Mouse (Mus musculus) neural tube, embryonic 12.5 days (tissue): ENCODE results near the gene Cabin1. TPM values are rescaled to one million over a fixed set of nuclear protein-coding genes. Genes with fewer than 3 reads are reported as not detected.

Source experiments
- ATAC-seq: fragments of 200-750 bp; cut with Nextera tagmentation; 2 replicates; pipeline ENCODE4 v1.8.0; 2017; ENCODE audit warnings: low read depth, mild to moderate bottlenecking, moderate TSS enrichment, moderate library complexity; ENCODE audit not compliant: low FRiP score
- H3K27ac ChIP-seq: fragments of 300-500 bp; sonication (generic); 2 replicates; pipeline ENCODE4 v1.5.1; 2016
- H3K27me3 ChIP-seq: fragments of 300-500 bp; sonication (generic); replicated peaks from 2 replicates; pipeline ENCODE4 v1.6.1; 2016; ENCODE audit warnings: mild to moderate bottlenecking
- H3K36me3 ChIP-seq: fragments of 300-500 bp; sonication (generic); 2 replicates; pipeline ENCODE4 v1.6.1; 2016; ENCODE audit warnings: mild to moderate bottlenecking
- H3K4me1 ChIP-seq: fragments of 300-500 bp; sonication (generic); 2 replicates; pipeline ENCODE4 v1.6.1; 2016
- H3K4me2 ChIP-seq: fragments of 300-500 bp; sonication (generic); replicated peaks from 2 replicates; pipeline ENCODE4 v1.6.1; 2016; ENCODE audit warnings: mild to moderate bottlenecking
- H3K4me3 ChIP-seq: fragments of 300-500 bp; sonication (generic); 2 replicates; pipeline ENCODE4 v1.5.1; 2016
- H3K9ac ChIP-seq: fragments of 300-500 bp; sonication (generic); 2 replicates; pipeline ENCODE4 v1.6.1; 2016; ENCODE audit warnings: mild to moderate bottlenecking
- H3K9me3 ChIP-seq: fragments of 300-500 bp; sonication (generic); 2 replicates; pipeline ENCODE4 v1.6.1; 2016; ENCODE audit warnings: mild to moderate bottlenecking
- WGBS: fragments of 180-500 bp; shearing (Covaris S2); methylation state at CpG from one replicate; pipeline ENCODE4 v1.1.7; 2016; 5-methylcytosine and 5-hydroxymethylcytosine counted together
- polyA plus RNA-seq: library from polyadenylated mRNA; unstranded; fragments of >200 nt; fragmentation: Nextera tagmentation; extraction: Ambion mirVana; gene quantifications from 2 replicates; pipeline ENCODE4 v1.2.1, GENCODE M21; 2016

The Cabin1 gene
- polyA plus RNA-seq, 1 experiment from 2014 or later, result 37.2 TPM

DNA sequence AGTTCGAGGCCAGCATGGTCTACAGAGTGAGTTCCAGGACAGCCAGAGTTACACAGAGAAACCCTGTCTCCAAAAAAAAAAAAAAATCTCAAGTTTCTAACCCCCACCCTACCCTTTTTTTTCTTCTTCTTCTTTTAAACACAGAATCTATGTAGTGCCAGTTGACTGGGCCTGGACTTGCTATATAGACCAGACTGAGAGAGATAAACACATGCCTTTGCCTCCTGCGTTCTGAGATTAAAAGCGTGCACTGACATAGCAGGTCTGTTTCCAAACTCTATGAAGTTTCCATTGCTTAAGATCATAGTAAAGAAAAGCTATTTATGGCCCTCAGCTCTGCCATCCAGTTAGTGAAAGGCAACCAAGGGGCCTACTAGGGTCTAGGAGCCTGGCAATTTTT lies 1.7 kb downstream of the Cabin1 start:
- no peaks in the 10 kb centered on the region for H3K9me3 ChIP-seq
- H3K4me2 ChIP-seq, result peak overlapping the region; percentile 85; the same call in 1 of the 2 replicates
- H3K4me1 ChIP-seq, result peaks cover 16% of the 10 kb centered on the region
- no peak overlapping the region for H3K27ac ChIP-seq
- no peak overlapping the region for H3K4me3 ChIP-seq
- no peak for ATAC-seq
- H3K27me3 ChIP-seq, result no peaks in the 10 kb centered on the region
- 93% methylated on average over 3 of the region's 3 CpGs for WGBS
- peaks cover 4% of the 10 kb centered on the region; the same call in 1 of the 2 replicates for H3K36me3 ChIP-seq
- no peak overlapping the region for H3K9ac ChIP-seq

DNA sequence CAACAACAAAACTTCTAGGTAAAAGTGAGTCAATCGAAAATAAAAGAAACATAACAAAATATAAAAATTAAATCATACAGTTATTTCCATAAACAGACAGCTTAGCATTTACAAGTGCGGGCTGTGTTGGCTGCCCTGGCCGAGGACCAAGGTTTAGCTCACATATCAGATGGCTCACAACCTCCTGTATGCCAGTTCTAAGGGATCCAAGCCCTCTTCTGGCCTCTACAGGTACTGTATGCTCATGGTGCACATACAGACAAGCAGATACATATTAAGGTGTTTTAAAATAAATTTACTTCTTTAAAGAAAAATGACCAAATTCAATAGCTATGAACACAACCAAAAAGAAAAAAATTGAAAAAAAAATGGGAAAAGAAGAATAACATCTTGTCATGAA lies 3.8 kb downstream of the Cabin1 start:
- no peak for ATAC-seq
- Histone ChIP-seq H3K4me2 (no peak overlapping the region), H3K4me3 (no peak overlapping the region), H3K9ac (no peak overlapping the region), H3K4me1 (peaks cover 16% of the 10 kb centered on the region), H3K9me3 (no peaks in the 10 kb centered on the region), H3K27ac (no peak overlapping the region), H3K36me3 (peaks cover 7% of the 10 kb centered on the region), H3K27me3 (no peaks in the 10 kb centered on the region)
- WGBS, result 98% methylated on average over 3 of the region's 3 CpGs

DNA sequence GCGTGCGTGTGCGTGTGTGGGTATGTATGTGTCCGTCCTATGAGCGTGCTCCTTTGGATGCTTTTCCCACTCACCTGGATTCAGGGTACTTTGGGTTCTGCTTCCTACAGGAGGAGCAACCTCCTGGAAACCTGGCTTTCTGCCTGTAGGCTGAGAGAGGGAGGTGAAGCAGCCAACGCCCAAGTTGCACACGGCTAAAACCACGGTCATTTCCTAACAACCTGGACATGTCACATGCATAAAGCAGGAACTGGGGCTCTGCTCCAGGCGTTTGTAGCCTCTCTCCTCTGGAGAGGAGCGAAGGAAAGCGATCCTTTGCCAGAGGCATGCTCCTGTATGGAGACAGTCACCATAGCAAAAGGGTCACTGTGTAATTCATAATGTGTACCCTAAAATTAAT lies 7.4 kb downstream of the Cabin1 start:
- H3K4me3 ChIP-seq, result no peak overlapping the region
- no peak overlapping the region for H3K9ac ChIP-seq
- H3K27me3 ChIP-seq, result no peaks in the 10 kb centered on the region
- no peak for ATAC-seq
- no peaks in the 10 kb centered on the region for H3K4me1 ChIP-seq
- H3K9me3 ChIP-seq, result no peaks in the 10 kb centered on the region
- H3K36me3 ChIP-seq, result peaks cover 41% of the 10 kb centered on the region
- WGBS, result 95% methylated on average over 11 of the region's 11 CpGs
- H3K4me2 ChIP-seq, result no peak overlapping the region
- H3K27ac ChIP-seq, result no peak overlapping the region

DNA sequence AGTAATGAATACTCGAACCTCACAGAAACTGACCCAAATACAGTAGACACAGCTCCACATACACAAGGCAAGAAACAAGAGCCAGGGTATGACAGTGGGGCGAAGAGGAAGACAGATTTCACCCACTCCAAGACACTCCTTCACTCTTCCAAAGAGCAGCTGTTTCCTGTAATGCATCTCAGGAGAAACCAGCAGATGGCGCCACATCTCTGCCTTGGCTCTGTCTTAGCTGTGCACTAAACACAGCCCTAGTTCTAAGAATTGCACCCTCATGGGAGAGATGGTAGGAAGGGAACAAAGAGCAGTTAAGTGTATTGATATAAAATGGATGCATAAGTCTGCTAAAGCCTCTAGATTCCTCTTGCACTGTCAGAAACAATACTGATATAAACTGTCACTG lies 20.1 kb downstream of the Cabin1 start:
- H3K4me2 ChIP-seq, result no peak overlapping the region
- peak; percentile 82 for ATAC-seq
- H3K9me3 ChIP-seq, result no peaks in the 10 kb centered on the region
- no peak overlapping the region for H3K9ac ChIP-seq
- H3K4me1 ChIP-seq, result no peaks in the 10 kb centered on the region
- peaks cover 90% of the 10 kb centered on the region for H3K36me3 ChIP-seq
- no peak overlapping the region for H3K27ac ChIP-seq
- H3K4me3 ChIP-seq, result no peak overlapping the region
- H3K27me3 ChIP-seq, result no peaks in the 10 kb centered on the region
- WGBS, result 48% methylated on average over 3 of the region's 3 CpGs

DNA sequence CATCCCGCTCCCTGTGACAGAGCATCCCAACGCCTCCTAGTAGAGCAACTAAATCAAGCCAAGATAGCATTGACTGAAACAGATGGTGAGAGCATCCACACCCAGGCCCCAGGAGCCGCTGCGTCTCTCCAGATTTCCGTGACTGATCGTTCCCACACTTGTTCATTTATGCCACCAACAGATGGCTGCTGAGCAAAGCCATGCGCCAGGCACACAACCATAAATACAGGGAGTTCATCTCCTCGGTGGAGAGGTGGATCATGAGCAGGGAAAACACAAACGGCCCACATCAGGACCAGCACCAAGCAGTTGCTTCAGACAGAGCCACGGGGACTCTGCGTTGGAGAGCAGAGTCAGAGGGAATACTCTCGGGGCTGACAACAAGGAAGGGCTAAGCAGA lies 20.8 kb downstream of the Cabin1 start:
- Histone ChIP-seq H3K27me3 (no peaks in the 10 kb centered on the region), H3K9ac (no peak overlapping the region), H3K9me3 (no peaks in the 10 kb centered on the region), H3K4me3 (no peak overlapping the region), H3K4me1 (no peaks in the 10 kb centered on the region), H3K27ac (no peak overlapping the region), H3K4me2 (no peak overlapping the region), H3K36me3 (peaks cover 90% of the 10 kb centered on the region)
- ATAC-seq, result no peak
- 88% methylated on average over 12 of the region's 12 CpGs for WGBS

DNA sequence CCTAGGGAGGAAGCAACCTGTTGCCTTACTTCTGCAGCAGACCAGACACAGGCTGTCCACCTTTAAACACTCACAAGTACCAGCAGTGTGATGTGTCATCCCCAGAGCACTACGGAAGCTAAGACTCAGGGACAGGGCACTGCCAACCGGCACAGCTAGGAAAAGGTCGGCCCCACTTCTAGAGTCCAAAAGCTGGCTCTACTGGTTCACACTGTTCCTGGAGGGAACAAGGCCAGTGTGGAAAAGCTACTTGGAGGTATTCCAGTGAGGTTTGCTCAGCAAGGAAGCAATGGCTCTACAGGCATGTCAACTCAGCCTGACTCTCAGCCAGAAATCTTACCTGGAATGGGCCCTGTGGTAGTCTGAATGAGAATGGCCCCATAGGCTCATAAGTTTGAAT lies 23.3 kb downstream of the Cabin1 start:
- Histone ChIP-seq H3K36me3 (peaks cover 89% of the 10 kb centered on the region), H3K4me1 (no peaks in the 10 kb centered on the region), H3K9me3 (no peaks in the 10 kb centered on the region), H3K27me3 (no peaks in the 10 kb centered on the region), H3K4me3 (no peak overlapping the region), H3K4me2 (no peak overlapping the region), H3K9ac (no peak overlapping the region), H3K27ac (no peak overlapping the region)
- ATAC-seq, result no peak
- 94% methylated on average over 3 of the region's 3 CpGs for WGBS

DNA sequence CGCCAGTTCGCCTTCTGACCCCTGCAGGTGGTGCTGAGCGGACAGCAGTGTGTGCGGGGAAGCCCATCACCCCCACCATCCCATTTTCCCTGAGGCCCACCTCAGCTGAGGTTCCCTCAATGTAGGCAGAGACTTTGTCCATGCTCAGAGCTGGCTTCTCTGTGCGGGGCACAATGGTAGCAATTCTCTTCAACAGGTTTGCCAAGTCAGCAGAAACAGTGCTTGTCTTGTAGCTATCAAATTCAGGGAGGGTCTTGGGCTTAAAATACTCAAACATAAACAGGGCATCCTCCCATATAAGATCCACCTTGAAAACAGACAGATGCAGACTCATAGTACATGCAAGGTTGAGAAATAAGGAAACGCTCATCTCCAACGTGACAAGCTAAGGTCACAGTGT lies 38.7 kb downstream of the Cabin1 start:
- Histone ChIP-seq H3K9ac (no peak overlapping the region), H3K4me3 (no peak overlapping the region), H3K4me2 (no peak overlapping the region), H3K27ac (no peak overlapping the region), H3K4me1 (no peaks in the 10 kb centered on the region), H3K27me3 (no peaks in the 10 kb centered on the region), H3K9me3 (no peaks in the 10 kb centered on the region), H3K36me3 (peaks cover 83% of the 10 kb centered on the region)
- no peak for ATAC-seq
- WGBS, result 95% methylated on average over 7 of the region's 7 CpGs

DNA sequence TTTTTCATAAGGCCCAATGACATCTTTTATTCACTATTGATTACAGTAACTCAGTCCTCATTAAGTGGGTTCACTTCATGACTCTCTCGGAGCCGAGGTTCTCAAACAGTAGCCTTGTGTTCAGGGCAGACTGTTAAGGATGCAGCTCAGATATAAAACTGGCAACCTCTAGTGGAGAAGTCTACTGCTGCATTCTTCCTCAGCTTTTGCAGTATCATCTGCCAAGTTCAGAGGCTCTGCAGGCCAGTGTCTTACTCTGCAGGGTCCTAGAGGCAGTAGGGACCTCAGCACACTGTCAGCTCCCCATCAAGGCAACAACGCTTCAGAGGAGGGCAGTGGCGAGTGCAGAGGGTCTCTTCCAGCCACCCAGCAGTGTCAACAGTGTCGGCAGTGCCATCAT lies 43.9 kb downstream of the Cabin1 start:
- H3K9me3 ChIP-seq, result no peaks in the 10 kb centered on the region
- no peaks in the 10 kb centered on the region for H3K4me1 ChIP-seq
- no peak overlapping the region for H3K27ac ChIP-seq
- H3K27me3 ChIP-seq, result no peaks in the 10 kb centered on the region
- no peak for ATAC-seq
- no peak overlapping the region for H3K9ac ChIP-seq
- peaks cover 87% of the 10 kb centered on the region for H3K36me3 ChIP-seq
- H3K4me2 ChIP-seq, result no peak overlapping the region
- H3K4me3 ChIP-seq, result no peak overlapping the region
- WGBS, result 84% methylated on average over 5 of the region's 5 CpGs

DNA sequence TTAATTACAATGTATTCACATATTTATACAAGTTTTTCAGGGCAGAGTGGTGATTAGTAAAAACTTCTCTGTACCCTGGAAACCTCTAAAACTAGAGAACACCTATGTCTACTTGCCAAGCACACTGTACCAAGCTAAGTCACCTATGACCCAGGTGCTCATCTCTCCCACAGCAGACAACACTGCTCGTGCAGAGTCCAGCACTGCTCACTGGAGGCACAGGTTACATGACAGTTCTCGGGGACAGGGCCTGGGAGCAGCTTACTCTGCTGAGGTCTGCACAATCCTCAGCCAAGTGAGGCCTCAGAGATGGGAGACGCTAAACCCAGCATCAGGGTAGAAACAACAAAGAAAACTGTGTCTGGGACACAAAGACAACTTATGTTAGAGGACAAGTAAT lies 49.3 kb downstream of the Cabin1 start:
- Histone ChIP-seq H3K9ac (no peak overlapping the region), H3K4me1 (no peaks in the 10 kb centered on the region), H3K27me3 (no peaks in the 10 kb centered on the region), H3K27ac (no peak overlapping the region), H3K4me3 (no peak overlapping the region), H3K36me3 (peaks cover 89% of the 10 kb centered on the region), H3K4me2 (no peak overlapping the region), H3K9me3 (no peaks in the 10 kb centered on the region)
- 90% methylated on average over 3 of the region's 3 CpGs for WGBS
- ATAC-seq, result no peak

DNA sequence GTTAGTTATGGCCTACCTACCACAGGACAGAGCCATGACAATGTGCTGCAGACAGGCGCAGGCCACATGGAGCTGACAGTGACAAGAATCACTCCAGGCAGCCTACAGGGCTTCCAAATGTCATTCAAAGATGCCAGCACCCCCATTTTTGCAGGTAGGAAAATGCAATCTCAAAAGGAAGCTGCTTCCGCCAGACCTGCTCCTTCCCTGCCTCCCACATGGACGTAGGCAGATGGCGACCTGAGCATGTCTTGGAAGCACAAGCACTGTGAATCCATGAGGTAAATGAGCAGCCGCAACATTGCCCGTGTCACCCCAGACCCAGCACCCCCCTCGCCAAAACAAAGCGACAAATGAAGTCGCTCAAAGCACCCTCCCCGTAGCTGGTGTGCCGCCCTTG lies 51.1 kb downstream of the Cabin1 start:
- H3K4me1 ChIP-seq, result no peaks in the 10 kb centered on the region
- H3K27me3 ChIP-seq, result no peaks in the 10 kb centered on the region
- H3K9ac ChIP-seq, result no peak overlapping the region
- ATAC-seq, result no peak
- no peak overlapping the region for H3K4me3 ChIP-seq
- peaks cover 84% of the 10 kb centered on the region for H3K36me3 ChIP-seq
- WGBS, result 91% methylated on average over 11 of the region's 11 CpGs
- no peak overlapping the region for H3K4me2 ChIP-seq
- no peaks in the 10 kb centered on the region for H3K9me3 ChIP-seq
- no peak overlapping the region for H3K27ac ChIP-seq

DNA sequence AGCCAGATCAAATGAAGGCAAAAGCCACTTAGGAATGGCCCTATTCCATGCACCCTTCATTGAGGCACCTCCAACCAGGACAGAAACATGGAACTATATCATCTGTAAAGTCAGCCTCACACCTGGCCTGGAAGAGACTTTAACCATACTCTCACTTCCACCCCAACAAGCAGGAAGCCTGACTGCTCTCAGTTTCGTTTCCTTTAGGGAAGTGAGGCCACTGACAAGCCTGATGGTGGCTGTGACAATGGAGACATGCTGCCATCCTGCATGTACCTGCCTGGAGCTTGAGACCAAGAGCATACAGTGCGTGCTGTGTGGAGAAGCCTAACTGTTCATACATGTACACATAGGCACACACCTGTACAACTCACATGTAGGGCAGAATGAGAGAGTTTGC lies 53.9 kb downstream of the Cabin1 start:
- H3K9me3 ChIP-seq, result no peaks in the 10 kb centered on the region
- ATAC-seq, result no peak
- H3K27ac ChIP-seq, result no peak overlapping the region
- no peak overlapping the region for H3K4me2 ChIP-seq
- H3K27me3 ChIP-seq, result no peaks in the 10 kb centered on the region
- no peak overlapping the region for H3K9ac ChIP-seq
- no peak overlapping the region for H3K4me3 ChIP-seq
- no peaks in the 10 kb centered on the region for H3K4me1 ChIP-seq
- H3K36me3 ChIP-seq, result peaks cover 65% of the 10 kb centered on the region
- 88% methylated on average over 2 of the region's 2 CpGs for WGBS

DNA sequence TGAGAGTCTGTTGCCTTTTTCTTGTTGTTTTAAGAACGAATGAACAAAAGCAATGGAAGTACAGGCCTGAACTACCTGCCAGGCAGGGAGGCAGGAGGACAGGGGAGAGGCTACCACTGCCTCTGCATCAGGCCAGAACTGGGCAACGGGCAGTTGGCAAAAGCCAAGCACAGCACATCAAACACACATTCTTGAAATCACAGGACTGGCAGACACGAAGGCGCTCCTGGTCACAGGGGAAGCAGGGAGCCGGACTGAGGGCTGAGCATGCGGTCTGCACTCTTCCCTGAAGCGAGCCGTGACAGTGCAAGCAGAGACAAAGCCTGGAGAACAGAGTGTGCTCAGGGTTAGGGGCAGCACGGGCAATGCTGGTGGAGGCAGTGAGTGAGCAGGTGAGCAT lies 54.9 kb downstream of the Cabin1 start:
- WGBS, result 92% methylated on average over 9 of the region's 9 CpGs
- peaks cover 57% of the 10 kb centered on the region for H3K36me3 ChIP-seq
- no peaks in the 10 kb centered on the region for H3K9me3 ChIP-seq
- H3K4me1 ChIP-seq, result no peaks in the 10 kb centered on the region
- no peaks in the 10 kb centered on the region for H3K27me3 ChIP-seq
- H3K4me3 ChIP-seq, result no peak overlapping the region
- H3K4me2 ChIP-seq, result no peak overlapping the region
- no peak overlapping the region for H3K9ac ChIP-seq
- H3K27ac ChIP-seq, result no peak overlapping the region
- ATAC-seq, result no peak

DNA sequence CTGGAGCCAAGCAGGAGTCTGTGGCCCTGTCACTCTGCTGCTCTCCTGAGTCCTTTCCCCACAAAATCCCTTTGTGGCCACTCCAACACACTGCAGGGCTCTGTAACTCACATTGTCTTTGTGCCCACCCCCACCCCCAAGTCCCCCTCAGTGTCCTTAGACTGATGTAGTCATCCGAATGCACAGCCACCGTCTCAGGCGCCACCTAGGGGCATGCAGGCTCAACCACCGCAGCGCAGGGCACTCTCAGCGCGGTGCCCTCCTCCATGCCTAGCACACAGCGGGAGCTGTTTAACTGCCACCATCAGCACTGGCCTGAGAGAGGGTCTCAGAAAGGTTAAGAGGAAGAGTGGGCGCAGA lies 55.5 kb downstream of the Cabin1 start:
- H3K27ac ChIP-seq, result no peak overlapping the region
- no peaks in the 10 kb centered on the region for H3K4me1 ChIP-seq
- 37% methylated on average over 9 of the region's 9 CpGs for WGBS
- peaks cover 53% of the 10 kb centered on the region for H3K36me3 ChIP-seq
- ATAC-seq, result peak; percentile 76
- H3K4me2 ChIP-seq, result no peak overlapping the region
- no peak overlapping the region for H3K9ac ChIP-seq
- no peaks in the 10 kb centered on the region for H3K9me3 ChIP-seq
- H3K4me3 ChIP-seq, result no peak overlapping the region
- no peaks in the 10 kb centered on the region for H3K27me3 ChIP-seq
